Mouse (Mus musculus): Measurements from ENCODE around the gene Lrrc4. TPM values are rescaled to one million over a fixed set of nuclear protein-coding genes. Genes with fewer than 3 reads are reported as not detected.

The Lrrc4 gene
- total and polyA plus RNA-seq, 2 experiments = 0.10 TPM; not detected in 1

DNA sequence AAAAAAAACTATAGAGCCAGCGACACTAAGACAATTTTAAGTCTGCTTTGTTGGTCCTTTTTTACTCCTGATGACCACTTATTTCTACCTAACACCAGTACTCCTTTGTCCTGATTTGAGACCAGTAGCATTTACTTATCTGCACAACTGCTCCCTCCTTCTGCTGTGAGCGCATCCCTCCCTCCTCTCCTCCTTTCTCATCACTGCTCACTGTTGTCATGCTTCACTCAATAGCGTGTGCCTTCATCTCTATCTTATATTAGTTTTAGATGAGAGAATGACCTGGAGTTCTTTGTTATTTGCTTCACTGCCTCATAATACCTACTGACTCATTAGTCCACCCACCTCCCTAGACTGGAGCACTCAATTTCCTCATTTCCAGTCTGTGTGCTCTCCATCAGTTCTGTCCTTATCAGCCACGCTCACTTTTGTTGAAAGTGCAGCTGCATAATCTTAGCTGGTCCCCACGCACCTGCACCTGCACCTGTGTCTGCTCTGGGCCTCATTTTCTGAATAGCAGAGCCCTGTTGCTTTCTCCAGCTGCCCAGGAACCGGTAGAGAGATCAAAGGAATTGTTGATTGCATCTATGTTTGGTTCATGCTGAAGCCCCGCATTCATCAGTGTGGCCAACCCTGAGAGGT lies 114.2 kb downstream of the Lrrc4 start:
- H3K4me1 ChIP-seq (ENCODE audit: control insufficient read depth, insufficient read depth, low read length) = no peaks in the 10 kb centered on the region; the same call in 1 of the 2 replicates
- no peaks in the 10 kb centered on the region for H3K27me3 ChIP-seq (ENCODE audit: control insufficient read depth, insufficient read depth, low read length)
- peaks cover 2% of the 10 kb centered on the region; the same call in 1 of the 2 replicates for H3K79me2 ChIP-seq (ENCODE audit: control insufficient read depth, insufficient read depth, low read length)
- 89% methylated on average over 7 of the region's 7 CpGs for WGBS
- TF ChIP-seq CTCF (IDR thresholded peaks at IDR 0.05; ENCODE audit: low read depth, low read length) (no peak), POLR2A (IDR thresholded peaks at IDR 0.05; ENCODE audit: extremely low read depth, insufficient read depth, low read length) (no peak)
- DNase-seq (ENCODE audit: extremely low read depth, low read depth, low spot score) = no peak
- no peak overlapping the region for H3K9ac ChIP-seq (ENCODE audit: low read depth, low read length)
- no peaks in the 10 kb centered on the region for H3K36me3 ChIP-seq (ENCODE audit: control insufficient read depth, insufficient read depth, low read length)
- H3K4me3 ChIP-seq (ENCODE audit: insufficient read depth, low read depth, low read length) = no peak overlapping the region
- H3K27ac ChIP-seq (replicated peaks; ENCODE audit: insufficient read depth, low read depth, low read length) = no peak overlapping the region

DNA sequence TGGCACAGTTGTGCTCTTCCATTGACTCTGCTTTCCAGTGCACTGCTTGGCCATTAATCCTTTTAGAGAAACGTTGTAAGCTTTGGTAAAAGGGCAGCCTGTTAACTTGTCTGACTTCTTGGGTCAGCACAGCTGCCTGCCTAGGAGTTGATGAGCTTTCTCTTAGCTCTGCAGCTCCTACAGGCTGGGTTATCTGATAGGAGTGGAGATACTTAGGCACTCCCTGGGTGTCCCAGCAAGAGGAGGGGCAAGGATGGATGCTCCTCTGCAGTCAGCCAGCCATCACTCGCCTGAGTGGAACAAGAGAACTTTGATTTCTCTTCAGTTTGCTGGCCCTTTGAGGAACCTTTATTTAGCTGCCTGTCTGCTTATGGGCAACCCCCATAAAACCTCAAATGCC lies 121.5 kb downstream of the Lrrc4 start:
- Histone ChIP-seq H3K4me1 (ENCODE audit: control insufficient read depth, insufficient read depth, low read length) (no peaks in the 10 kb centered on the region; the same call in 1 of the 2 replicates), H3K27me3 (ENCODE audit: control insufficient read depth, insufficient read depth, low read length) (no peaks in the 10 kb centered on the region), H3K27ac (replicated peaks; ENCODE audit: insufficient read depth, low read depth, low read length) (no peak overlapping the region), H3K36me3 (ENCODE audit: control insufficient read depth, insufficient read depth, low read length) (peaks cover 17% of the 10 kb centered on the region), H3K4me3 (ENCODE audit: insufficient read depth, low read depth, low read length) (no peak overlapping the region), H3K9ac (ENCODE audit: low read depth, low read length) (no peak overlapping the region), H3K79me2 (ENCODE audit: control insufficient read depth, insufficient read depth, low read length) (peaks cover 4% of the 10 kb centered on the region; the same call in 1 of the 2 replicates)
- TF ChIP-seq CTCF (IDR thresholded peaks at IDR 0.05; ENCODE audit: low read depth, low read length) (no peak), POLR2A (IDR thresholded peaks at IDR 0.05; ENCODE audit: extremely low read depth, insufficient read depth, low read length) (no peak)
- 63% methylated on average over 2 of the region's 2 CpGs for WGBS
- DNase-seq (ENCODE audit: extremely low read depth, low read depth, low spot score) = no peak

DNA sequence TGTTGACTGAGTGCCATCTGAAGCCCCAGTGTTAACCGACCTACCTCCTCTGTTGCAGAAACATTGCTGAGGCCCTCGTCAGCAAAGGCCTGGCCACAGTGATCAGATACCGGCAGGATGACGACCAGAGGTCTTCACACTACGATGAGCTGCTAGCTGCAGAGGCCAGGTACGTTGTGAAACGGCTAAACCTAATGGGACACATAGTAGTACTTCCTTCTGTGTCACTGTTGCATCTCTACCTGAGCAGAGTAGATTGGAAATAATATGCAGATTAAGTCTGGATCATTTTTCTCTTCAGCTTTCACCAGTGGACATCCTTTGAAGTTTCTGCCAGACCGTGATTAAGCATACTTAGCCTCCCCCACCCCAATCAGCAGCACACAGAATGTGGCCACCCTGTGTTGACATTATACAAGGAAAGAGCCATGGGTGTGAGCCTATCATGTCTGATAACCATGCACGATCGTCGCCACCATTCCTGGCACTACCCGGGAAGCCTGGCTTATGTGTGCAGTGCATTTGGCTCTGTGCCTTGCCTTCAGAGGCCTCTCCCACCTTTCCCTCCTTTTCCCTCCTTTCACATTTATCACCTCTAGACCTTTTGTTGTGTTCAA lies 124.5 kb downstream of the Lrrc4 start:
- Histone ChIP-seq H3K4me1 (ENCODE audit: control insufficient read depth, insufficient read depth, low read length) (no peaks in the 10 kb centered on the region; the same call in 1 of the 2 replicates), H3K9ac (ENCODE audit: low read depth, low read length) (no peak overlapping the region)
- 58% methylated on average over 12 of the region's 12 CpGs for WGBS

DNA sequence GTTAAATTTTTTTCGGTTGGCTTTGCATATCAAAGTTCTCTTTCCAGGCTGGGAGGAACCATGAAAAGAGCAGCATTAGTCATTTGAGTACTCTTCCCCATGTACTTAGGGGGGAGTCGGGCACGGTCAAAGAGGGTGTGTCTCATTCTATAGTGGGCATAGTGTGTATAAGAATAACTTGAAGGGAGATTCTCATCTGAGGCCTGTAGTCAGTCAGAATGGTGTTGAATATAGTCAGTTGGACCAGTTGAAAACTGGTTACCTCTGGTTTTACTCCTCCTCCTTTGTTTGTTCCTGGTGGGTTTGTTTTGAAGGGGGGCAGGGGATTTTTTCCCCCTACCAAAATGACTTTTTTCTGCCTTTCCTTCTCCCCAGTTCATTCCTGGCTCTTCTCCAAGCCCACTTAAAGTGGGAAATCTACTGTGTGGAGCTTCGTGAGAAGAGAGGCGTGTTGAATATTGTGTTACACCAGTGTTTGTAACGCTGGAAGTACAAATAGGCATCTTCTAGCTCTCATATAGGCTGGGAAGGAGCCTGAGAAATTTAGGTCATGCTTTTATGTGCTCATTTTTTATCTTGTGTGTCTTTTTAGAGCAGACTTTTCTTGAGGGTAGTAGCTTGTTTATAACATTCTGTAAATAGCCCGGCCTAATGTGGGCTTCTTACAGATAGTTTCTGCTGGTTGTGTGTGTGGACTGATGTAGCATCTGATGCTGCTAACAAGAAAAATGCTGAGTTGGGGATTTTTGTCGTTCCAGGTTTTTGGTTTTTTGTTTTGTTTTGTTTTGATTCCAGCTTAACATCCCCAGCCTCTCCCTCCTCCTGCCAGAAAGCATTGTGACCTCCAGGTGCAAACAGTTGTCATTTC lies 125.2 kb downstream of the Lrrc4 start:
- Histone ChIP-seq H3K79me2 (ENCODE audit: control insufficient read depth, insufficient read depth, low read length) (no peaks in the 10 kb centered on the region; the same call in 1 of the 2 replicates), H3K27ac (replicated peaks; ENCODE audit: insufficient read depth, low read depth, low read length) (no peak overlapping the region), H3K36me3 (ENCODE audit: control insufficient read depth, insufficient read depth, low read length) (peaks cover 15% of the 10 kb centered on the region), H3K9ac (ENCODE audit: low read depth, low read length) (no peak overlapping the region), H3K4me1 (ENCODE audit: control insufficient read depth, insufficient read depth, low read length) (no peaks in the 10 kb centered on the region; the same call in 1 of the 2 replicates), H3K27me3 (ENCODE audit: control insufficient read depth, insufficient read depth, low read length) (no peaks in the 10 kb centered on the region), H3K4me3 (ENCODE audit: insufficient read depth, low read depth, low read length) (no peak overlapping the region)
- no peak for TF ChIP-seq CTCF (IDR thresholded peaks at IDR 0.05; ENCODE audit: low read depth, low read length)
- TF ChIP-seq POLR2A (IDR thresholded peaks at IDR 0.05; ENCODE audit: extremely low read depth, insufficient read depth, low read length) = no peak
- WGBS = 81% methylated on average over 8 of the region's 8 CpGs
- no peak for DNase-seq (ENCODE audit: extremely low read depth, low read depth, low spot score)

More for the DNA sequence above, 124.5 kb downstream of the Lrrc4 start:
- H3K79me2 ChIP-seq (ENCODE audit: control insufficient read depth, insufficient read depth, low read length) = 0 out of 2 replicates have a peak, but pooled peaks cover under 1% of the 10 kb centered on the region
- TF ChIP-seq POLR2A (IDR thresholded peaks at IDR 0.05; ENCODE audit: extremely low read depth, insufficient read depth, low read length) = no peak
- TF ChIP-seq CTCF (IDR thresholded peaks at IDR 0.05; ENCODE audit: low read depth, low read length) = no peak
- H3K4me3 ChIP-seq (ENCODE audit: insufficient read depth, low read depth, low read length) = no peak overlapping the region
- peaks cover 15% of the 10 kb centered on the region for H3K36me3 ChIP-seq (ENCODE audit: control insufficient read depth, insufficient read depth, low read length)
- no peaks in the 10 kb centered on the region for H3K27me3 ChIP-seq (ENCODE audit: control insufficient read depth, insufficient read depth, low read length)
- DNase-seq (ENCODE audit: extremely low read depth, low read depth, low spot score) = no peak
- no peak overlapping the region for H3K27ac ChIP-seq (replicated peaks; ENCODE audit: insufficient read depth, low read depth, low read length)

DNA sequence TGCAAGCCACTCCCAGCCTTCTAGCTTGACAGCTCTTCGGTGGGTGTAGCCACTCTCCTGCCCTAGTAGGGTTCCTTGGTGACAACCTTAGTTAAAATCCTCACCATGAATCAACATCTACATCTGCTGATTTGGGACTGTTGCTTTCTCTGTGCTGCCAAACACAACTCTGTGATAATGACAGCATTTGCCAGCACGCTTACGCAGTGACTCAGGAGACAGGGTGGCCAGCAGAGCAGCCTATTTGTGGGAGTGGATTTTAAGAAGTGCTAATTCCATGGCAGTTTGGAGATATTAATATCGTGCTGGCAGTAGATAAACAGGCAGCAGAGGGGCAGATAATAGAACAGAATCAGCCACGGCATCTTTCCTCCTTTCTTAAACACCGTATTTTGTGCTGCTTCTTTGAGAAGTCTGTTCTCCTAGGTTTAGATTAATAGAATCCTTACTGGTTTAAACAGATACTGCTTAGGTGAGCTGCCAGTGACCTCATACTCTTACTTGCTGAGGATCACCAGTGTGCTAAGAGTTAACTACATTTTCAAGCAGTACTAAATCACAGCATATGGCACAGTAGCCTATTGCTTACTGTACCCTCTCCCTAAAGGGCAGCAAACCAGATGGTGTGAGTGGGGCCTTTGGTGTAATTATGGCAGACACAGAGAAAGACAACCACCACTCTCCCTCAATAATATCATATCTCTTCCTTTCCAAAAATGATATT lies 126.0 kb downstream of the Lrrc4 start:
- TF ChIP-seq CTCF (IDR thresholded peaks at IDR 0.05; ENCODE audit: low read depth, low read length) = no peak
- TF ChIP-seq POLR2A (IDR thresholded peaks at IDR 0.05; ENCODE audit: extremely low read depth, insufficient read depth, low read length) = no peak
- H3K4me1 ChIP-seq (ENCODE audit: control insufficient read depth, insufficient read depth, low read length) = no peaks in the 10 kb centered on the region; the same call in 1 of the 2 replicates
- 84% methylated on average over 6 of the region's 6 CpGs for WGBS
- H3K79me2 ChIP-seq (ENCODE audit: control insufficient read depth, insufficient read depth, low read length) = no peaks in the 10 kb centered on the region; the same call in 1 of the 2 replicates
- H3K36me3 ChIP-seq (ENCODE audit: control insufficient read depth, insufficient read depth, low read length) = peaks cover 13% of the 10 kb centered on the region
- no peak overlapping the region for H3K4me3 ChIP-seq (ENCODE audit: insufficient read depth, low read depth, low read length)
- no peak overlapping the region for H3K27ac ChIP-seq (replicated peaks; ENCODE audit: insufficient read depth, low read depth, low read length)
- no peaks in the 10 kb centered on the region for H3K27me3 ChIP-seq (ENCODE audit: control insufficient read depth, insufficient read depth, low read length)
- no peak for DNase-seq (ENCODE audit: extremely low read depth, low read depth, low spot score)
- H3K9ac ChIP-seq (ENCODE audit: low read depth, low read length) = no peak overlapping the region

Data from liver, adult 2 months (tissue).